Mouse (Mus musculus) gastrocnemius, adult 18-20 months (tissue): Measurements from ENCODE around the gene Ift20. TPM values are rescaled to one million over a fixed set of nuclear protein-coding genes. Genes with fewer than 3 reads are reported as not detected.
"Not testable (repeated sequence)": the region's sequence is repeated elsewhere in the genome, so short reads cannot be mapped to it uniquely, and the experiment has no call there.

Experiments
- DNase-seq: peaks from one replicate; pipeline ENCODE4 v3.0.0; 2021; ENCODE audit warnings: low spot score
- total RNA-seq, 2 experiments: library from RNA; stranded (reverse); gene quantifications; 2 replicates each; pipeline ENCODE4 v1.2.3; 2021

The Ift20 gene
- total RNA-seq, 2 experiments from 2014 or later = 17.5 to 17.6 TPM

GRCm38 (mm10) chr11:78521880-78522279, 14.3 kb upstream of the Ift20 start:
- DNase-seq = no peak

GRCm38 (mm10) chr11:78522481-78522997, 13.6 kb upstream of the Ift20 start:
- peak; percentile 38 for DNase-seq

GRCm38 (mm10) chr11:78523241-78523955, 12.8 kb upstream of the Ift20 start:
- DNase-seq = no peak

- no peak for DNase-seq
Measured at GRCm38 (mm10) chr11:78524838-78525237, 11.3 kb upstream of the Ift20 start.

GRCm38 (mm10) chr11:78528714-78529113, 7.4 kb upstream of the Ift20 start:
- DNase-seq = no peak

GRCm38 (mm10) chr11:78530001-78530400, 6.2 kb upstream of the Ift20 start:
- DNase-seq = no peak

- peak; percentile 43 for DNase-seq
Measured at GRCm38 (mm10) chr11:78531046-78531445, 5.1 kb upstream of the Ift20 start.

GRCm38 (mm10) chr11:78531515-78531914, 4.6 kb upstream of the Ift20 start:
- not testable (repeated sequence) for DNase-seq

GRCm38 (mm10) chr11:78534516-78534915, 1.6 kb upstream of the Ift20 start:
- DNase-seq = no peak

- DNase-seq = peak; percentile 50
Measured at GRCm38 (mm10) chr11:78535376-78536079, 633 bp upstream of the Ift20 start.

- DNase-seq = no peak
Measured at GRCm38 (mm10) chr11:78536690-78537084, 526 bp downstream of the Ift20 start.

- no peak for DNase-seq
Measured at GRCm38 (mm10) chr11:78540358-78540757, 4.2 kb downstream of the Ift20 start.

GRCm38 (mm10) chr11:78544449-78545111, 8.4 kb downstream of the Ift20 start:
- no peak for DNase-seq

GRCm38 (mm10) chr11:78545181-78545580, 9.0 kb downstream of the Ift20 start:
- no peak for DNase-seq

- DNase-seq = no peak
Measured at GRCm38 (mm10) chr11:78547718-78548460, 11.7 kb downstream of the Ift20 start.

GRCm38 (mm10) chr11:78549491-78549987, 13.4 kb downstream of the Ift20 start:
- no peak for DNase-seq

GRCm38 (mm10) chr11:78550168-78551058, 14.3 kb downstream of the Ift20 start, which contains the start of gene Tmem97:
Gene Tmem97 (minus strand): TSS chr11:78550777.
- peak; percentile 96 for DNase-seq

- DNase-seq = no peak
Measured at GRCm38 (mm10) chr11:78551059-78551398, 14.9 kb downstream of the Ift20 start.

GRCm38 (mm10) chr11:78555623-78556022, 19.5 kb downstream of the Ift20 start:
- DNase-seq = no peak

GRCm38 (mm10) chr11:78556070-78556469, 19.9 kb downstream of the Ift20 start:
- DNase-seq = no peak
